In the genomic region with DNA sequence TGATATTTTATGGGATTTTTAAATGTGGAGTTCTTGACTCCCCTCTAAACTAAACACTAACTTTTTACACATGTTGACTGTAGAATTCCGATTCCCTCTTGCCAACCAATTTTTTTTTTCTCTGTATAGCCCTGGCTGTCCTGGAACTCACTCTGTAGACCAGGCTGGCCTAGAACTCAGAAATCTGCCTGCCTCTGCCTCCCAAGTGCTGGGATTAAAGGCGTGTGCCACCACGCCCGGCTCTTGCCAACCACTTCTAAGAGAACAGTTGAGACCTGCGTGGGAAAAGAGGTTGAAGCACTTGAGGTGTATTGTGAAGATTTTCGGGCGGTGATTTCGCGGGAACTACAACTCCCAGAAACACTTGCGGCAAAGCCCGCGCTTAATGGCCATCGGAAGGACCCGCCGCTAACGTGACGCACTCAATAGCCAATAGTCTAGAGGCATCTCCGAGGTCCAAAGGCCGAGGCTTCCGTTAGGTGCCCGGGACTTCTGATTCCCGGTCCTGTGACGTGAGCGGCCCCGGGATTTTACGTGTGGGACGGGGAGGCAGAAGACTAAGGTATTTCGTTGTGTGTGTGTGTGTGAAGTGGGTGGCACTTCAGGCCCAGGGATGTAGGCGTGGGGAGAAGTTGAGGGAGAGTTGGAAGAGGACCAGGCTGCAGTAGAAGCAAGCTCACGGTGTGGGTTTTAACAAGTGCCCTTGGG, we compare ENCODE assay signal across 8 mouse cellular contexts. TPM values are rescaled to one million over a fixed set of nuclear protein-coding genes. Genes with fewer than 3 reads are reported as not detected.
DNase-seq lines count a peak whose midpoint lies in the region; ATAC-seq lines count a peak whose summit lies in the region.

A gene (plus strand): TSS at position 414 of the 708 bp plus-strand sequence.

- peak; percentile 86 for DNase-seq in B cell, adult 2 months
- DNase-seq in brain, adult 2 months (ENCODE audit: low read depth, low spot score) = peak; percentile 98
- peak; percentile 98 for DNase-seq in heart, embryonic 10.5 days (ENCODE audit: low spot score)
- peak; percentile 90 for DNase-seq in liver
- peak; percentile 82 to 90 for DNase-seq in spleen, postnatal 4 days (ENCODE audit: low spot score in 2 of 2)

- H3K27ac ChIP-seq in heart, embryonic 10.5 days = peak within 1 kb of the TSS; percentile 91
- peak within 1 kb of the TSS; percentile 70 for H3K27ac ChIP-seq in kidney, embryonic 15.5 days

- H3K4me3 ChIP-seq in heart, embryonic 10.5 days = peak within 1 kb of the TSS; percentile 77
- peak within 1 kb of the TSS; percentile 81 for H3K4me3 ChIP-seq in kidney, embryonic 15.5 days (replicated peaks)

- peak within 1 kb of the TSS; percentile 98 for H3K4me2 ChIP-seq in kidney, embryonic 15.5 days

- H3K9me3 ChIP-seq in heart, embryonic 10.5 days = no peaks in the 10 kb centered on the region
- H3K9me3 ChIP-seq in kidney, embryonic 15.5 days (replicated peaks) = no peaks in the 10 kb centered on the region

- H3K9ac ChIP-seq in kidney, embryonic 15.5 days = peak within 1 kb of the TSS; percentile 59

- H3K4me1 ChIP-seq in heart, embryonic 10.5 days = peaks cover 19% of the 10 kb centered on the region
- H3K4me1 ChIP-seq in kidney, embryonic 15.5 days = peaks cover 27% of the 10 kb centered on the region

- 0 out of 2 replicates have a peak, but pooled peaks cover 10% of the 10 kb centered on the region for H3K27me3 ChIP-seq in heart, embryonic 10.5 days (ENCODE audit: insufficient read depth, poor library complexity, severe bottlenecking)
- H3K27me3 ChIP-seq in kidney, embryonic 15.5 days = peaks cover 24% of the 10 kb centered on the region; the same call in 1 of the 2 replicates

- peak; percentile 98 for ATAC-seq in erythroblast, adult 5-6 weeks (replicated peaks; ENCODE audit: low FRiP score, poor library complexity, severe bottlenecking)
- ATAC-seq in kidney, embryonic 15.5 days (replicated peaks; ENCODE audit: low FRiP score) = peak; percentile 92
- ATAC-seq in monocyte, adult 5-6 weeks (replicated peaks; ENCODE audit: insufficient number of reproducible peaks, low FRiP score, low TSS enrichment, poor library complexity, severe bottlenecking) = peak; percentile 97

- no peaks in the 10 kb centered on the region for H3K36me3 ChIP-seq in heart, embryonic 10.5 days
- no peaks in the 10 kb centered on the region for H3K36me3 ChIP-seq in kidney, embryonic 15.5 days

- under 1% methylated on average over 30 of the region's 30 CpGs for WGBS in heart, embryonic 10.5 days
- WGBS in kidney, embryonic 15.5 days = under 1% methylated on average over 30 of the region's 30 CpGs

RNA-seq across cellular contexts. Expression of the gene that starts here (rescaled TPM):
- total RNA-seq in erythroblast, adult 5-6 weeks (2015; ENCODE audit: low replicate concordance) = 0.19 and 1.9 TPM in 2 replicates
- total RNA-seq in erythroblast, adult 5-6 weeks (2017; ENCODE audit: low replicate concordance) = 1.1 and 1.2 TPM in 2 replicates
- 17.6 and 18.4 TPM in 2 replicates for polyA plus RNA-seq in heart, embryonic 10.5 days (2016; fragmentation: Nextera tagmentation; extraction: Ambion mirVana)
- 19.4 and 19.5 TPM in 2 replicates for polyA plus RNA-seq in kidney, embryonic 15.5 days (2015; fragmentation: Nextera tagmentation; extraction: Ambion mirVana)
- total RNA-seq in monocyte, adult 5-6 weeks (2017) = 6.2 to 8.5 TPM (median 6.2 TPM) in 3 replicates

Comparison
In these comparisons a context has a peak if more than half of its experiments do, and no peak if none do; other contexts are left out.
1. Peak in every context shown above with its lines: DNase-seq, ATAC-seq, H3K4me3 ChIP-seq and H3K27ac ChIP-seq.